Mouse (Mus musculus) intestine, embryonic 16.5 days (tissue): ENCODE data around the gene Tbl2. TPM values are rescaled to one million over a fixed set of nuclear protein-coding genes. Genes with fewer than 3 reads are reported as not detected.

ENCODE experiments used
- microRNA-seq: library from miRNA; unstranded; fragments of <30 nt; microRNA quantifications from one replicate; pipeline ENCODE4, GENCODE M21; 2016
- polyA plus RNA-seq: library from polyadenylated mRNA; unstranded; fragments of >200 nt; fragmentation: Nextera tagmentation; extraction: Ambion mirVana; gene quantifications from 2 replicates; pipeline ENCODE4 v1.2.1, GENCODE M21; 2015

The Tbl2 gene
- polyA plus RNA-seq, 1 experiment from 2014 or later, result 27.4 TPM

Small RNA genes within 50 kb of the gene (microRNA-seq; reads per million reads assigned to microRNA genes)
- not detected for gene Gm25315

Other genes with a start within 250 kb of the Tbl2 start
- gene Tmem270, start 242.9 kb upstream of the Tbl2 start, polyA plus RNA-seq, result not detected in 2 replicates
- 2.1 and 6.4 TPM in 2 replicates for gene Cldn13, start 234.1 kb upstream of the Tbl2 start, polyA plus RNA-seq
- gene Mettl27, start 217.3 kb upstream of the Tbl2 start, polyA plus RNA-seq, result 27.2 TPM in 2 replicates
- gene Cldn4, start 202.7 kb upstream of the Tbl2 start, polyA plus RNA-seq, result 48.7 and 54.2 TPM in 2 replicates
- 187 and 217 TPM in 2 replicates for gene Cldn3, start 163.4 kb upstream of the Tbl2 start, polyA plus RNA-seq
- gene Abhd11, start 140.5 kb upstream of the Tbl2 start, polyA plus RNA-seq, result 102 and 106 TPM in 2 replicates
- 11.9 and 13.4 TPM in 2 replicates for gene Stx1a, start 126.2 kb upstream of the Tbl2 start, polyA plus RNA-seq
- gene Dnajc30, start 85.5 kb upstream of the Tbl2 start, polyA plus RNA-seq, result 33.9 and 39.2 TPM in 2 replicates
- gene Bud23, start 84.7 kb upstream of the Tbl2 start, polyA plus RNA-seq, result 84.6 and 109 TPM in 2 replicates
- 2.9 TPM in 2 replicates for gene Vps37d, start 71.4 kb upstream of the Tbl2 start, polyA plus RNA-seq
- gene Mlxipl, start 59.8 kb upstream of the Tbl2 start, polyA plus RNA-seq, result 8.2 and 9.5 TPM in 2 replicates
- gene Bcl7b, start 18.6 kb downstream of the Tbl2 start, polyA plus RNA-seq, result 53.7 and 54.7 TPM in 2 replicates
- 19.0 and 20.9 TPM in 2 replicates for gene Baz1b, start 37.6 kb downstream of the Tbl2 start, polyA plus RNA-seq
- gene Fzd9, start 101.6 kb downstream of the Tbl2 start, polyA plus RNA-seq, result 0.33 and 0.50 TPM in 2 replicates
- 0.47 and 0.48 TPM in 2 replicates for gene Fkbp6, start 200.4 kb downstream of the Tbl2 start, polyA plus RNA-seq
- gene Trim50, start 203.6 kb downstream of the Tbl2 start, polyA plus RNA-seq, result 0.18 and 0.32 TPM in 2 replicates
- 30.2 and 34.7 TPM in 2 replicates for gene Nsun5, start 220.3 kb downstream of the Tbl2 start, polyA plus RNA-seq
- 6.9 and 7.5 TPM in 2 replicates for gene Pom121, start 244.9 kb downstream of the Tbl2 start, polyA plus RNA-seq